Mouse (Mus musculus): ENCODE data around the gene Nelfcd.

- TF ChIP-seq CTCF (IDR thresholded peaks at IDR 0.05; ENCODE audit: low read depth), result no peak
- TF ChIP-seq EP300 (IDR thresholded peaks at IDR 0.05; ENCODE audit: low read depth), result no peak
These were observed 23.3 kb downstream of the Nelfcd start, which contains the start of gene Ctsz for GRCm38 (mm10) chr2:174438737-174439449.
